Mouse (Mus musculus) ovary, postnatal 14 days (tissue): ENCODE measurements around the gene Tmem222.

Experiments
- DNase-seq: peaks from one replicate; pipeline ENCODE4 v3.0.0; 2022; ENCODE audit warnings: low spot score

Gene Tmem222

DNA sequence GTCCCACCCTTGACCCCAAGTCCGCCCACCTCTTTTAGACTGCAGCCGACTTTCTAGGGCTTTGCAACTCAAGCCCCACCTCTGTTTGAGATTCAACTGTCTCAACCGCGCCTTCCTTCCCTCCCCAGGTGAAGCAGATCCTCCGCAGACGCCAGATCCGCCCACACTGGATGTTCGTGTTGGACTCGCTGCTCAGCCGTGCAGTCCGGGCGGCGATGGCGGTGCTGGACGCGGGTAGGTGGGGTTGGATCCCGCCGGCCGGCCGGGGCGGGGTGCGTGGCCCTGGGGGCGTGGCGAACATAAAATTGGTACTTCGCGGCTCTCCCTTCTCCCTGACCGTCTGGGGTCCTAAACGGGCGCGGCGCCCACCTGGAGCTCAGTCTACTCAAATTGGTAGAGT is 26.4 kb downstream of the Tmem222 start:
- DNase-seq: no peak

DNA sequence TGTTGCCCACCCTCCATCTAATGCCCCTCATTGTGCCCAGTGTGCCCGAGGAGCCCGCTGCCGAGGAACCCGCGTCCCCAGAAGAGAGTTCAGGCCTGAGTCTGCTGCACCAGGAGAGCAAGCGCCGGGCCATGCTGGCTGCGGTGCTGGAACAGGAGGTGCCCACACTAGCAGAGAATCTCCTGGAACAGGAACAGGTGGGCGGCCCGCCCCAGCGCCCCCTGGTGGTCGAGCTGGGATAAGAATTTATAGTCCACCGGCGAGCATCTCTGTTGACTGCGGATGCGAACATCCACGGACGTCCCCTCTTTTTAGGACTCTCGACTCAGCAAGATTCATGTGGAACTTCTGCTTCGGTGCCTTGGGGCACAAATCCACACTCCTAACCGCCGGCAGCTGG is 27.0 kb downstream of the Tmem222 start:
- peak; percentile 84 for DNase-seq

DNA sequence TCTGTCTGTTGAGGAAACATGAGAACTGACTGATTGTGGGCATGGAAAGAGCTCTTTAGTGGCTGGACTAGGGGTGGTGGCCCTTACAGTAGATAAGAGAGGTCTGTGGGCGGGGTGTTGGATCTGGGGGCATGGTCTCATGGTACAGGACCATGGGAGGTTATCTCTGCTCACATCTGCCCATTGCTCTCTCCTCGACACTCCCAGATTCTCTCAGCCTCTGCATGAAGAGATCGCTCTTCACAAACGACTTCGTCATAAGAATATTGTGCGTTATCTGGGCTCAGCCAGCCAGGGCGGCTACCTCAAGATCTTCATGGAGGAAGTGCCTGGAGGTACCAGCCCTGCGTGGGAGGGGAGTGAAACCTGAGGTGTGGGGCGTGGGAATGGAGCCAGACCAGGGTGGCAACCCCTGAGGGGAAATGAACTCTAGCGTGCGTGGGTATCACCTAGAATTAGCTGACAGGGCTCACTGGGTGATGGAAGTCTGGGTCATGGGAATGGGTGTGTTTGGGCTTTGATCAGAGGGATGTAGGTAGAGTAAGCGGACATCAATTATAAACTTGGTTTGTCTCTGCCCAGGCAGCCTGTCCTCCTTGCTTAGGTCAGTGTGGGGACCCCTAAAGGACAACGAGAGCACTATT is 29.7 kb downstream of the Tmem222 start:
- no peak for DNase-seq

DNA sequence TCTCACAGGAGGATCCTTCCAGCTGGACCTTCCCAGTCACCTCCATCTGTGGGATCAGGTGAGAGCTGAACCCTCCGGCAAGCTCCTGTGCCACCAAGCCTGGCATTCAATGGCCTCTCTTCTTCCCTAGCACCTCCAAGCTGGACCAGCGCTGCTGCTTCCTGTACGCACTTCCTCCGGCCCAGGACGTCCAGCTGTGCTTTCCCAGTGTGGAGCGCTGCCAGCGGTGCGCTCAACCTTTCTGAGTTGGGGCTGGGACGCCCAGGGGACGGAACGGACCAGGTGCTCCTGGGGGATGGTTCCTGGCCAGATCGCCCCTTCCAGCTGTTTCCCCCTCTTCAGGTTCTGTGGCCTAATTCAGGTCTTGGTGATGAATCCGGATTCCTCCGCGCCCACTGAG is 30.5 kb downstream of the Tmem222 start:
- no peak for DNase-seq

DNA sequence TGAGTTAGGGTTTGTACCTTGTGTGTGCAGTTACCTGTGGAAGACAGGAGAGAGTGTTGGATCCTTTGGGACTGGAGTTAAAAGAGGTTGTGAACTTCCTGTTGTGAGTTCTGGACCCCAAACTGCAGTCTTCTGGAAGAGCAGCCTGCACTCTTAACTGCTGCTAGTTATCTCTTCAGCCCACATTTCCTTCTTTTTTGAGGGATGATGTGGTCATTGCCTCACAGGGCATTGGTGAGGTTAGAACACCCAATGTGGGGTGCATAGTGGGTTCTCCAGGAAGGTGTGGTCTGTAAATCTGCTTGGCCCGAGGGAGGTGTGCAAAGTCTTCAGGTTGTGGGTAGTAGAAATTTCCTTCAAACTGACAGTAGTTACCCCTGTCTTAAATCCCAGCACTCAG is 33.3 kb downstream of the Tmem222 start:
- no peak for DNase-seq

DNA sequence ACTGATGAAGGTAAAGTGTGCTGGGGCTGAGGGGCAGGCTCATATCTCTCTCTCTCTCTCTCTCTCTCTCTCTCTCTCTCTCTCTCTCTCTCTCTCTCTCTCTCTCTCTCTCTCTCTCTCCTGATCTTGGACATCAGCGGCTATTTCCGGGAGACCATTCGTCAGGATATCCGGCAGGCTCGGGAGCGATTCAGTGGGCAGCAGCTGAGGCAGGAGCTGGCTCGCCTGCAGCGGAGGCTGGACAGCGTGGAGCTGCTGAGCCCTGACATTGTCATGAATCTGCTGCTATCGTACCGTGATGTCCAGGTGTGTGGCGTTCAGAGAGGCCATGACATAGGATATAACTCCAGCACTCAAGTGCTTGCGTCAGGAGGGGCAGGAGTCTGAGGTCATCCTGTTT is 34.1 kb downstream of the Tmem222 start:
- no peak for DNase-seq

DNA sequence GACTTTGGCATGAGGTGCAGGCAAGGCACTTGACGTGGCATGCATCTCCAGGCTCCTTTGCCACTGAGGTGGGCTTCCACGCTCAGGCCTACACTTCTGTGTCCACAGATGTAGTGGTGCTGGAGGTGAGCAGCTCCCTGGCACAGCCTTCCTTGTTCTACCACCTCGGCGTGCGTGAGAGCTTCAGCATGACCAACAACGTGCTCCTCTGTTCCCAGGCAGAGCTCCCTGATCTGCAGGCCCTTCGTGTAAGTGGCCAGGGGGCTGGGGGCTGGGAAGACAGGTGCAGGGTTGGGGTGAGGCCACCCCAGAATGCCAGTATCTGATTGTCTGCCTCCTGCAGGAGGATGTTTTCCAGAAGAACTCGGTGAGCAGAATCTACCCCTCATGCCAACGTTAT is 34.9 kb downstream of the Tmem222 start:
- no peak for DNase-seq

DNA sequence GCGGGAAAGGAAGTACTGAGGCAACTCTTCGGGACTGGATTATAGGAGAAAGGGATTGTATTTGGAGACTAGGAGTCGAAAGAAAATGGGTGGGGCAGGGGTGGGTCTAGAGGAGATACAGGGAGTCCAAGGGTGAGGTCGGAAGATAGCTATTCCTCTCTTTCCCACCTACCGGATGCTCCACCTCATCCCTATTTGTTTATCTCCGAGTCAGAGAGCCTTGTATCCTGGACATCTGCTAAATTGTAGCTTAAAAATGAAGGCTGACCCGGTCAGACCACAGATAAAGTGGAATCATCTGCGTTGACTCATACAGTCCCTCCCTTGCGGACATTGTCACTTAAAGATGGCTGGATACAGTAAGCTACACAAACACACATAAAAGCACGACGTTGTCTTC is 35.7 kb downstream of the Tmem222 start:
- DNase-seq: no peak

DNA sequence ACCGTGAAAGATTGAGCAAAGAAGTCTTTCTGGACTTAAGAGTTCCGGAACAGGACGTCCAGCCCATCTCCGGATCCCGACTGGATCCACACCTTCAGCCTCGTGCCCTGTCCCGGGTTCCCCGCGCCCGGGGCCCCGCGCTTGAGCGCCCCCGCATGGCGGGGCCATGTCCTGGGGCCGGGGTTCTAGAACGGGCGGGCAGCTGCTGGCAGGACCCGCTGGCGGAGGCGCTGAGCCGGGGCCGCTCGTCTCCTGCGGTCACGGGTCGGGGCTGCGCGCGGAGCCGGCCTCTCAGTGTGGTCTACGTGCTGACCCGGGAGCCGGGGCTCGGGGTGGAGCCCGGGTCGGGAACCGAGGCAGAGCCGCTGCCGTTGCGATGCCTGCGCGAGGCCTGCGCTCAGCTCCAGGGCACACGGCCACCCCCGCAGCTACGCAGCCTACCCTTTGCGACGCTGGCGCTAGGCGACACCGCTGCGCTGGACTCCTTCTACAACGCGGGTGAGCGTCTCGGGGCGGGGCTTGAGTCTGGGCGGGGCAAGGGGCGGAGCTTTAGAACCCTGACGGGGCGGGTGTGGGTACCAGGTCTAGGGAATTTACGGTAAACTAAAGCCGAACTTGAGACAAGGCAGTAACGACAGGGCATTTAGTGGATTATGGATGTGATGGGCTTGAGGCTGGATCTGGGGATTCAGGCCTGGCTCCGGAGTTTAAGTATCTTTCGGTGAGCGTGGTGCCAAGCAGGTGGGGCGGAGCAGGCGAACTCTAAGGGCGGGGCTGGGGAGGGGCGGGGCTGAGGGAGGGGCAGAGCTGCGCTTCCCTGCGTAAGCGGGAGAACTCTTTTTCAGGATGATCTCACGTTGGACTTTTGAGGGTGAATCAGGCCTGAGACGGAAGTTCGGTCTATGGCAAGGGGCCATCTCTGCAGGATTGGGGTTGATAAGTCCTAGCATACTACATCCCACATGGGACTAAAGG is 36.4 kb downstream of the Tmem222 start:
- DNase-seq: peak; percentile 92

DNA sequence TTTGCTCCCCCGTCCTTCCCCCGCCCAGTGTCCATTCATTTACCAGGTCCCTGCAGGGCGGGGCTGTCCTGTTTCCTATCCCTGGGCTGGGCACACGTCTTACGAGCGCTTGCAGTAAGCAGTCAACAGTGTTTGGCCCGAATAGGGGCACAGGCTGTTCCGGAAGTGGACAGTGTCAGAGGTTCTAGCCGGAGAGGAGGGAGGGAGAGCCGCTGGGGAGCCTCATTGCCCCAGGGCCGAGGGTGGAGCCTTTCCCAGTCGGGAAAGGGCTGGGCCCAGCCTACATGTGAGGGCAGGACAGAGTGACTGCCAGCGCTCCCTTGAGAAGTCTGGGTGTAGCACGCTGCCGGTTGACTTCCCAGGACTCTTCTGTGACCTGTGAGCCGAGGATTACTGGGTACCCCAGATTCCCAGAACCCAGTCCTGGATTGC is 37.1 kb downstream of the Tmem222 start, which contains the start of gene Map3k6:
TSS of gene Map3k6 (plus strand) at position 329 of the 432 bp plus-strand sequence.
- DNase-seq: peak; percentile 56

DNA sequence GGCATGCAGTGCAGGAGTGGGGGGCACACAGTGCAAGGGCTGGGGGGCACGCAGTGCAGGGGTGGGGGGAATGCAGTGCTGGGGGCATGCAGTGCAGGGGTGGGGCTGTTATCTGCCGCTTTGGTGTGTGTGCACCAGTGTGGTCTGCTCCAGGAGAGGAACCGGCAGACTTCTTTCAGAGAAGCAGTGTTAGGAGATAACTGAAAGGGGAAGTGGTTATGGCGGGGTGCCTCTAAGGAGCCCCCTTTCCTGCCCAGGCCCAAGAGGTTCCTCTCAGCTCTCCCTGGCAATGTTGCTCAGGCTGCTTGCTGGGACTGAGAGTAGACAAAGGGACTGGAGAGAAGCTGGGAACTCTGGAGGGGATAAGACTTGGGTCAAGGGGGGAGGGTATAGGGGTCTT is 39.7 kb downstream of the Tmem222 start:
- DNase-seq: no peak

DNA sequence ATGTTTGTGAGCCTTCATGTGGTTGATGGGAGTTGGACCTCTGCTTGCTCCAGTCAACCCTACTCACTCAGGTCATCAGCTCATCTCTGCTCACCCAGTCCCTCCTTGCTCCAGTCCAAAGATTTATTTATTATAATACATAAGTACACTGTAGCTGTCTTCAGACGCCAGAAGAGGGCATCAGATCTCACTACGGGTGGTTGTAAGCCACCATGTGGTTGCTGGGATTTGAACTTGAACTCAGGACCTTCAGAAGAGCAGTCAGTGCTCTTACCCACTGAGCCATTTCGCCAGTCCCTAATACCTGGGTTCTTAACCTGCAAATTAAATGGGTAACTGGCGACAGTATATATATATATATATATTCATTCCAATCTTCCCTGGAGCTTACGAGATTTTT is 42.2 kb downstream of the Tmem222 start:
- DNase-seq: no peak

DNA sequence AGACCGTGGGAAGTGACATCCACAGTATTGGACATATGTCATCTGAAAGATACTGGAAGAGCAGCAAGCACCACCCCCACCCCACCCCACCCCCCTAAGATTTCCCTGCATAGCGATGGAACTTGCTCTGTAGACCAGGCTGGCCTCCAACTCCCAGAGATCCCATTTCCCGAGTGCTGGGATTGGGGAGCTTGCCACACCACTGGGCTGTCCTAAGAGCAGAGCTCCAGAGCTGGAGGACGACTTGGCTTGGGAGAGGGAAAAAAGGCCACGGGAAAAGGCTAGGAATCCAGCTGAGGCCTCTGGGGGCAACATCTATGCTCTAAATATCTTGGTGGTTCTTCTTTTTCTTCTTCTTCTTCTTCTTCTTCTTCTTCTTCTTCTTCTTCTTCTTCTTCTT is 42.8 kb downstream of the Tmem222 start:
- no peak for DNase-seq

DNA sequence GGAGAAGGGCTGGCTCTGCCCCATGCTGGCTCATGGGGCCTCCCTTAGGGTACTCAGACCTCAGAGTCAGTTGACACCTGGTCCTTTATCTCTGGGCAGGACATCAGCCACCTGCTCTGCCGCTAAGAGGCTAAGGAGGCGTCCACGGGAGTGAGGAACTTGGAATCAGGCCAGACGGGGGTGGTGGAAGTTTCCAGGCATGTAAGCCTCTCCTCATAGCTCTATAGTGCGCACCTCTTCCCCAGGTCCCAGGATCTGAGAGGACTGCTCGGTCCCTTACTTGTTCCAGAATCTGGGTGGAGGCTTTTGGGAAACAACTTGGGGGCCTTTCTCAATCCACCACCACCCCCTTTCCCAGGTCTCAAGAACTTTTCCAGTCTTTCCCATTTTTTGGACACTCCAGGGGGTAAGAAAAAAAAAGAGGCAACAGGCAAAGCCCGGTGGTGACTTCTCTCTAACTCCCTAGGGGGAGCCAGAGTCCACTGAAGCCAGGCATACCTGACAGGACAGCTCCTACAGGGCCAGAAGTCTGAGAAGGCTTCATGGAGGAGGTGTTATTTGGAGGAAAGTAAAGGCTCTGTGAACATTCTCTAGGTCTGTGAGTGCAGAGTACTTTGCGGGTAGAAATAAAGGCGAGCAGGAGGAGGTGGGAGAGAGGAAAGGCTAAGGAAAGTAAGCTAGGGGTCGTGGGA is 44.2 kb downstream of the Tmem222 start:
- no peak for DNase-seq

DNA sequence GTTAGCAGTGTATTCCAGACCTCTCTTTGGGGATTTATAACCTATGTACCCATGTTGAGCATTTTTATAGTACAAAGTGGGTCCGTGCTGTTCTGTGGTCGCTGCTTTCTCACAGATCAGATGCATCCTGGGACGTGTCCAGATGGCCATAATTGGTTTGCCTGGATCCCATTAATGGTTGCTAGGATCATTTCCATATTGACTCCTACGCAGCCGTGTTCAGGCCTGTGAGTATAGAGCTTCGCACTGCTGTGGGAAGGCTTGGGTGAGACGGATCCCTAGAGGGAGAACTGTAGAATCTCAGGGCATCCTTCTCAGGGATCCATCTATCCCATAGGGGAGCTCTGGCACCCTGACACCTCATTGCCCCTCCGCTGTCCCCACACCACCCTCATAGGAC is 48.0 kb downstream of the Tmem222 start:
- no peak for DNase-seq

DNA sequence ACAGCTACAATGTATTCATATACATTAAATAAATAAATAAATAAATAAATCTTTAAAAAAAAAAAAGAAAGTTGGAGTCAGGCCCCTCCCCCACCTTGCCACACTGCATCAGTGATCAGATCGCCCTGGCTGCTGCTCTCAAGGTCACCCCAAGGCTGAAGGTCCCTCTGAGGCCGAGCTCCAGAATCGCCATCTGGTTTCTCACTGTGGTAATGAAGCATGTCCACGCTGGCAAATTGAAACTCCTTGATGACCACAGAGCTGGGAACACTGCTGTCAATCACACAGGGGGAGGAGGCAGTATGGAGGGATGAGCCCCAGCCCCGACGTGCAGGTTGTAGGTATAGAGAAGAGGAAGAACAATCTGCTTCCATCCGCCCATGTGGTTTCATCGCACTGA is 50.0 kb downstream of the Tmem222 start:
- no peak for DNase-seq

DNA sequence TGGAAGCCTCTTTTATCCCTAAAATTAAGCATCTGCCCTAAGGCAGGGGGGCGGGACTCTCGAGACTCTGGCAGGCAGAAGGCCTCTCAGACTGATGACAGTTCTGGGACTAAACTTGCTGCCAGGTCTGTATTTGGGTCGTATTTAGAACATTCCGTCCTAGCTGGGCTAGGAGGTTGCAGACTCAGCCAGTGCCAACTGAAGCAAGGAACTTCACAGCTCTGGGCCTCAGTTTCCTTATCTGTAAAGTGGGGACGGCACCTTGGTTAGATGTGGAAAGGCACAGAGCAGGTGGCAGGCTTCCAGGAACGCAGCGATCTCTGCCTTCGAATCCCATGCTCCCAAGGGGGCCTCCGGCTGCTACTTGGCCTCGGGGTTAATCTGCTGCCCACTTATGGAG is 51.5 kb downstream of the Tmem222 start:
- no peak for DNase-seq

DNA sequence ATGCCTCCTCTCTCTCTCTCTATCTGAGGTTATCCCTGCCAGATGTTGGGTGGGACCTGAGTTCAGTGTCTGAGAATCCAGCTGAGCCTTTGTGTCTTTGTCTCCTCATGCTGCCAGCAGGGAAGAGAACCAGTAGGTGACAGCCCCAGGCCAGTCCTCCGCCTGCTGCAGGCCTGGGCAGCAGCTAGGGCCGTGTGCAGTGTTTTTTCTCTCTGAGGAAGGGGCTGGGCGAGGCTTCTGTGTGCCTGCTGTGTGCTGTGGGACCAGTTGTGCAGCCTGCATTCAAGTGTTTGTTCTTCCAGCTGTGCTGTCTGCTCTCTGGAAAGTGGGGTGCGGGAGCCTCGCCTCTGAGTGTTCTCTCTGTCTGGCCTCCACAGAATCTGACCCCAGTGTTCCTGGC is 53.7 kb downstream of the Tmem222 start:
- no peak for DNase-seq

DNA sequence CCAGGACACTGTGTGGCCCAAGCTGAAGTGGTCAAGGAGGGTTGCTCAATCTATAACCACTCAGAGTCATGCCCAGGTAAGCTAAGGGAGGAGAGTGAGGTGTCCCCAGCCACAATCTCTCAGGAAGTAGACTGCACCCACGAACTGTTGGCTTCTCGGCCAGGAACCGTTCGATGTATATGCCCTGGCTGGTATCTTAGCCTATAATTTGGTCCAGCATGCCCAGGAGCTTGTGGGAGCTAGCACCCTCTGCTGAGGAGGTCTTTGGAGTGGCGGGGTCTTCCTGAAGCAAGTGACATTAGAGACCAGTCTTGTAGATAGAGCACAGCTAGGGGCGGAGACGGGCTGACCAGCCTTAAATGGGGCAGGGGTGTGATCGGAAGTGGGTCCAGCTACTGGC is 55.9 kb downstream of the Tmem222 start:
- no peak for DNase-seq

DNA sequence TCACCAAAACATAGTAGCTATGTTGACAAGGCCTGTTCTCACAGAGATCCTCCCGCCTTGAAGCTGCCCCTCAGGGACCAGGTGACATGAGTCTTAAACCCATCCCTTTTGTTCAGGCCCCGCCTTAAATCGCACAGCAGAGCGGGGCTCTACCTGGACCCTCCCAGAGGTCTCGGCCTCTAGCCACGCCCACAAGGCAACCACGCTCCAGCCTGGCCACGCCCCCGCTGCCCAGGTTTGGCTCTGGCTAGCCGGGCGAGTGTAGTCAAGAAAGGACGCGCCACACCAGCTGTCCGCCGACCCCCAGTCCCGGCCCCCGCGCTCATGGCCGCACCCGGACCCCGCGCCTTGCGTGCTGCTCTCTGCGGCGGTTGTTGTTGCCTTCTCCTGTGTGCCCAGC is 56.9 kb downstream of the Tmem222 start:
- DNase-seq: no peak

DNA sequence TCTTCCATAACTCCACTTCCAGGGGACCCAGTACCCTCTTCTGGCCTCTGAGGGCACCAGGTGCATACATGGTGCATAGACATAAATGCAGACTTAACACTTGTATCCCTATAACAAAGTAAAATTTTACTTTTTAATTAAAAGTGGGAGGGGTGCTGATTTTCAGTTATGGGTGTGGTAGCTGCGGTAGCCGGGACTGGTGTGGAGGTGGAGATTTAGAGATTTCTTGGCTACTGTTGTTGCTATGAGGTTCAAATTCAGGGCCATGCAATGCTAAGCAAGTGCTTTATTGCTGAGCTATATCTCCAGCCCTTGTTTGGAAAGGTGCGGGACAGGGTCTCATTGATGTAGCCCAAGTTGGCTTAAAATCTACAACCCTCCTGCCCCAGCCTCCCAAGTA is 58.8 kb downstream of the Tmem222 start:
- DNase-seq: no peak

DNA sequence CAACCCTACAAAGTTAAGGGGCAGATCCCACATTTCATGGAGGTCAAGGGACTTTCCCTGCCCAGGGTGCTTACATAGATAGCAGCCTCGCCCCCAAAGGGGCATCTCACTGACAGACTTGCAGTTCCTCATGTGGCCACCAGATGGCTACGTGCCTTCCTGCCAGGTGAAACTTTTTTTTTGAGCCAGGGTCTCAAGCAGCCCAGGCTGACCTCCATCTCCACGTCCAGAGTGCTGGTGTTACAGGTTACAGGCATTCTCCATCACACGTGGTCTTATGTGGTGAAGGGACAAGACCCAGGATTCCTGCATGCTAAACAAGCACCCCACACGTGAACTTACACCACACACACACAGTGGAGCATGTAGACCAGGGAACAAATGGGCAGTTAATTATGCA is 60.0 kb downstream of the Tmem222 start:
- DNase-seq: no peak
